In the genomic region with DNA sequence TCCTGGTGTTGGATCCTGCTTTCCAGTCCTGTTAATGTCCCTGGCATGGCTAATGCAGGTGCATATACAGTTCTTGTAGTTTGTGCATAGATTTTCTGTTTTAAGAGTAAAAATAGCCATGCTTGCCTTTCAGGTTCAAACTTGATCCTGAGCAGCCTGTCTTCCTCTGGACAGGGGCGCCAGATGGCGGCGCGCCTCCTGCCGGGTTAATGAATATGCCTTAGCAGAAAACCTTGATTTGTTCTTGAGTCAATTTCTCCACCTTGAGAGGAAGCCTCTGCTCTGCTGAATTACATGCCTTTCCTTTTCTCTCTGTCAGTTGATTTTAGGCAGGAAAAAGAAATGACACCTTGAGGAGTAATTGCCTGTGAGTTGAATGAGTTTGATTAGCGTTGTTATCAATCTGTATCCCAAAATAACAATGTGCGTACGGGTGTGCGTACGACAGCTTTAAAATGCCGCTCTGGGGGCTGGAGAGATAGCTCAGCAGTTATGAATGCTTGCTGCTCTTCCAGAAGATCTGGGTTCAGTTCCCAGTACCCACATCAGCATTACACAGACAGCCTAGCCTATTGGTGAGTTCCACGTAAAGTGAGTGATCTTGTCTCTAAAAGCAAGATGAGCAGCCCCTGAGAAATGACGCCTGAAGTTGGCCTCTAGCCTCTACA, we compare ENCODE assay signal across 10 mouse cellular contexts. TPM values are rescaled to one million over a fixed set of nuclear protein-coding genes. Genes with fewer than 3 reads are reported as not detected.
A peak's percentile ranks its signal among the peaks of the same experiment; 100 is the strongest.
DNase-seq lines count a peak whose midpoint lies in the region; ATAC-seq lines count a peak whose summit lies in the region.
"Had no signal": no experiment of that assay in that cellular context is flagged by ENCODE, and none has a peak within 500 bp of the region (broad histone marks: within the 10 kb centered on the region; RNA-seq: fewer than 3 reads in every experiment).

No protein-coding gene starts in this region.

- H3K36me3 ChIP-seq in heart, embryonic 15.5 days: no peaks in the 10 kb centered on the region
- H3K36me3 ChIP-seq in midbrain, embryonic 14.5 days (ENCODE audit: control insufficient read depth, insufficient read depth, low read length): no peaks in the 10 kb centered on the region

- no peak overlapping the region for H3K9ac ChIP-seq in heart, embryonic 15.5 days
- no peak overlapping the region for H3K9ac ChIP-seq in midbrain, embryonic 14.5 days (replicated peaks; ENCODE audit: low read length)

- WGBS in heart, embryonic 15.5 days: 55% methylated on average over 13 of the region's 13 CpGs
- WGBS in midbrain, embryonic 14.5 days: 67% methylated on average over 13 of the region's 13 CpGs

- ATAC-seq in heart, embryonic 15.5 days (replicated peaks; ENCODE audit: insufficient number of reproducible peaks, insufficient read depth, low FRiP score, low read depth): no peak
- no peak for ATAC-seq in midbrain, embryonic 14.5 days (ENCODE audit: low FRiP score, low TSS enrichment)
- ATAC-seq: inflammation-experienced regulatory T-cells, adult 6 months had no signal

- intact Hi-C loops in heart, postnatal 36 days (cut with DNase I): no loop called here
- intact Hi-C loops in gastrocnemius, postnatal 14 days (cut with DNase I; ENCODE audit: low total_unique reads): no loop called here

- no peak for DNase-seq in heart, postnatal 36 days
- DNase-seq in cerebellum, postnatal 10 days: peak; percentile 62 to 75
- peak; percentile 34 to 46 for DNase-seq in kidney, adult 8-10 months
- DNase-seq in midbrain, embryonic 14.5 days: peak; percentile 52
- no peak for DNase-seq in gastrocnemius, postnatal 14 days
- DNase-seq in lung, postnatal 36 days: no peak
- DNase-seq in layer of hippocampus, postnatal 25 days (ENCODE audit: extremely low spot score in 1 of 2, low spot score in 1 of 2): no peak

- H3K4me1 ChIP-seq in heart, embryonic 15.5 days (replicated peaks): peaks cover 17% of the 10 kb centered on the region
- peaks cover 10% of the 10 kb centered on the region for H3K4me1 ChIP-seq in midbrain, embryonic 14.5 days (ENCODE audit: control insufficient read depth, insufficient read depth, low read length)

- no peaks in the 10 kb centered on the region for H3K27me3 ChIP-seq in heart, embryonic 15.5 days
- H3K27me3 ChIP-seq in midbrain, embryonic 14.5 days (ENCODE audit: control insufficient read depth, insufficient read depth, low read length): no peaks in the 10 kb centered on the region

- no peak overlapping the region for H3K4me2 ChIP-seq in heart, embryonic 15.5 days
- no peak overlapping the region for H3K4me2 ChIP-seq in midbrain, embryonic 14.5 days (ENCODE audit: low read length)

- H3K4me3 ChIP-seq in heart, embryonic 15.5 days: no peak overlapping the region
- no peak overlapping the region for H3K4me3 ChIP-seq in midbrain, embryonic 14.5 days (replicated peaks; ENCODE audit: low read depth, low read length)

- H3K9me3 ChIP-seq in heart, embryonic 15.5 days (replicated peaks): no peaks in the 10 kb centered on the region
- no peaks in the 10 kb centered on the region for H3K9me3 ChIP-seq in midbrain, embryonic 14.5 days (ENCODE audit: control insufficient read depth, low read length)

- H3K27ac ChIP-seq in heart, embryonic 15.5 days: peak overlapping the region; percentile 27; the same call in 1 of the 2 replicates
- H3K27ac ChIP-seq in midbrain, embryonic 14.5 days (replicated peaks; ENCODE audit: low read depth, low read length): 0 out of 2 replicates have a peak overlapping the region, but pooled peaks have one; percentile 37
- H3K27ac ChIP-seq: macrophage had no signal

RNA-seq across cellular contexts. Expression of gene Mgat5, which starts 57.5 kb away (rescaled TPM):
- 3.7 and 5.2 TPM in 2 replicates for polyA plus RNA-seq in heart, embryonic 15.5 days (2015; fragmentation: Nextera tagmentation; extraction: Ambion mirVana)
- total RNA-seq in heart, postnatal 36 days (2021): 10 to 100 TPM; 11.1 to 11.5 TPM
- 18.3 and 21.4 TPM in 2 replicates for polyA plus RNA-seq in midbrain, embryonic 14.5 days (2014; fragmentation: Nextera tagmentation; extraction: Ambion mirVana)
- 1 to 10 TPM; 2.1 to 2.5 TPM for total RNA-seq in gastrocnemius, postnatal 14 days (2021)
- total RNA-seq in layer of hippocampus, postnatal 25 days (2021): 10 to 100 TPM; 51.7 to 52.0 TPM

Comparison
In these comparisons a context has a peak if more than half of its experiments do, and no peak if none do; other contexts are left out.
1. DNase-seq: peak in cerebellum, postnatal 10 days (2 of 2), kidney, adult 8-10 months (2 of 2) and midbrain, embryonic 14.5 days (single experiment); none in heart, postnatal 36 days (0 of 2), gastrocnemius, postnatal 14 days (single experiment), lung, postnatal 36 days (single experiment) and layer of hippocampus, postnatal 25 days (0 of 2).
2. RNA of gene Mgat5, which starts 57.5 kb away (total RNA-seq): 51.7 to 52.0 TPM in layer of hippocampus, postnatal 25 days; 11.1 to 11.5 TPM in heart, postnatal 36 days and 2.1 to 2.5 TPM in gastrocnemius, postnatal 14 days; every median in the first group is over 4 times any median in the second.